Mouse (Mus musculus) neural tube, embryonic 11.5 days (tissue): ENCODE measurements around the gene Robo3. TPM values are rescaled to one million over a fixed set of nuclear protein-coding genes. Genes with fewer than 3 reads are reported as not detected.

Experiments
- ATAC-seq: fragments of 200-750 bp; cut with Nextera tagmentation; 2 replicates; pipeline ENCODE4 v1.8.0; 2017; ENCODE audit warnings: moderate number of reproducible peaks, mild to moderate bottlenecking, moderate TSS enrichment, moderate library complexity; ENCODE audit not compliant: insufficient read depth, low FRiP score, low TSS enrichment
- DNase-seq: peaks from one replicate; pipeline ENCODE4 v3.0.0-alpha.2; 2015; ENCODE audit warnings: low spot score
- H3K27ac ChIP-seq: fragments of 300-500 bp; sonication (generic); 2 replicates; pipeline ENCODE4 v1.5.1; 2014; ENCODE audit warnings: low read depth, mild to moderate bottlenecking, low read length
- H3K27me3 ChIP-seq: fragments of 300-500 bp; sonication (generic); 2 replicates; pipeline ENCODE4 v1.6.1; 2014; ENCODE audit warnings: mild to moderate bottlenecking, low read length, mixed read lengths; ENCODE audit not compliant: control insufficient read depth, insufficient read depth
- H3K36me3 ChIP-seq: fragments of 300-500 bp; sonication (generic); 2 replicates; pipeline ENCODE4 v1.6.1; 2014; ENCODE audit warnings: mild to moderate bottlenecking, low read length, moderate library complexity, mixed read lengths; ENCODE audit not compliant: control insufficient read depth, insufficient read depth
- H3K4me1 ChIP-seq: fragments of 300-500 bp; sonication (generic); 2 replicates; pipeline ENCODE4 v1.6.1; 2014; ENCODE audit warnings: low read length, mixed read lengths; ENCODE audit not compliant: control insufficient read depth, insufficient read depth
- H3K4me2 ChIP-seq: fragments of 300-500 bp; sonication (generic); 2 replicates; pipeline ENCODE4 v1.6.1; 2014; ENCODE audit warnings: low read depth, mild to moderate bottlenecking, moderate library complexity
- H3K4me3 ChIP-seq: fragments of 300-500 bp; sonication (generic); 2 replicates; pipeline ENCODE4 v1.5.1; 2014; ENCODE audit warnings: low read depth, low read length
- H3K9ac ChIP-seq: fragments of 300-500 bp; sonication (generic); 2 replicates; pipeline ENCODE4 v1.6.1; 2014; ENCODE audit warnings: mild to moderate bottlenecking, low read length
- H3K9me3 ChIP-seq: fragments of 300-500 bp; sonication (generic); 2 replicates; pipeline ENCODE4 v1.6.1; 2016; ENCODE audit warnings: low read length; ENCODE audit not compliant: control insufficient read depth
- WGBS: fragments of 180-500 bp; shearing (Covaris S2); extraction: QIAGEN DNeasy Blood & Tissue Kit; methylation state at CpG from one replicate; pipeline ENCODE4 v1.1.7; 2014; 5-methylcytosine and 5-hydroxymethylcytosine counted together
- polyA plus RNA-seq: library from polyadenylated mRNA; unstranded; fragments of >200 nt; fragmentation: Nextera tagmentation; extraction: Ambion mirVana; gene quantifications from 2 replicates; pipeline ENCODE4 v1.2.1, GENCODE M21; 2014

Robo3 gene
- polyA plus RNA-seq, 1 experiment from 2014 or later: 89.9 TPM

DNA sequence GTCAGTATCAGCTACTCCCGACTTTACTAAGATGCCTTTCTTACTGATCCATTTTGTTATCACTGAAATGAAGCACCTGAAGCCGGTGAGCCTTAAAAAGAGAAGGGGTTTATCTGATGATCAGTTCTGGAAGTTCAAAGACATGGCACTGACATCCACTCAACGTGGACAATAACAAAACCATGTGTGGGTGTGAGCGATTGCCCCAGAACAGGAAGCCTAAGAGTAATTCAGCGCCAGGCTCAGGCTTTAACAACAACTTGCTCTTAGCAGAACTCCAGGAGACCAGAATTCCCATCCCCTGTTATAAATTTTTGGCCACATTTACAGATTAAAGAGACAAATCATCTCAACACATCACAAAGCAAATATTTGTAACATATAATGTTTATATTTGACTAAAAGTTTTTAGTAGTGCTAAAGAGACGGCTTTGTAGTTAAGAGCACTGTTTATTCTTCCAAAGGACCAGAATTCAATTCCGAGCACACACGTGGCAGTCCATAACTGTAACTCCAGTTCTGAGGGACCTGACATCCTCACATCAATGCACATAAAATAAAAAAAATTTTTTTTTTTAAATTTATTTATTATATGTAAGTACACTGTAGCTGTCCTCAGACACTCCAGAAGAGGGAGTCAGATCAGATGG is 39.4 kb downstream of the Robo3 start:
- Histone ChIP-seq H3K9me3 (no peaks in the 10 kb centered on the region), H3K27me3 (no peaks in the 10 kb centered on the region), H3K4me3 (no peak overlapping the region), H3K27ac (no peak overlapping the region), H3K9ac (no peak overlapping the region), H3K4me1 (no peaks in the 10 kb centered on the region), H3K36me3 (no peaks in the 10 kb centered on the region), H3K4me2 (no peak overlapping the region)
- DNase-seq (no peak), ATAC-seq (no peak)
- WGBS: 76% methylated on average over 8 of the region's 8 CpGs

DNA sequence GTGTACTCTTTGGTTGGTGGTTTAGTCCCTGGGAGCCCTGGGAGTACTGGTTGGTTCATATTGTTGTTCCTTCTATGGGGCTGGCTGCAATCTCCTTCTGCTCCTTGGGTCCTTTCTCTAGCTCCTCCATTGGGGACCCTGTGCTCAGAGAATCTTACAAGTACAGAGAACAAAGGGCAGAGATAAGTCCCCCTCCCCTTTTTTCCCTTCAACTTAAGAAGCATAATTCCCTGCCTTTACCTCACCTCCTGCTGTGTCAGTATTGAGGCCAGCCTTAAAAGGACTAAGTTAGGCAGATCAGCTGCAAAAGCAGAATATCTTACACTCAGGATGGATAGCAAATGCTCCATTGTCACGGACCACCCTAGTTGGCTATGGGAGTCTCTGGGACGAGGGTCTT is 41.0 kb downstream of the Robo3 start:
- H3K4me3 ChIP-seq: no peak overlapping the region
- no peak overlapping the region for H3K4me2 ChIP-seq
- no peak overlapping the region for H3K27ac ChIP-seq
- no peaks in the 10 kb centered on the region for H3K4me1 ChIP-seq
- H3K9ac ChIP-seq: no peak overlapping the region
- ATAC-seq: no peak
- no peaks in the 10 kb centered on the region for H3K27me3 ChIP-seq
- DNase-seq: no peak
- 82% methylated on average over 2 of the region's 2 CpGs for WGBS
- no peaks in the 10 kb centered on the region for H3K36me3 ChIP-seq
- no peaks in the 10 kb centered on the region for H3K9me3 ChIP-seq

DNA sequence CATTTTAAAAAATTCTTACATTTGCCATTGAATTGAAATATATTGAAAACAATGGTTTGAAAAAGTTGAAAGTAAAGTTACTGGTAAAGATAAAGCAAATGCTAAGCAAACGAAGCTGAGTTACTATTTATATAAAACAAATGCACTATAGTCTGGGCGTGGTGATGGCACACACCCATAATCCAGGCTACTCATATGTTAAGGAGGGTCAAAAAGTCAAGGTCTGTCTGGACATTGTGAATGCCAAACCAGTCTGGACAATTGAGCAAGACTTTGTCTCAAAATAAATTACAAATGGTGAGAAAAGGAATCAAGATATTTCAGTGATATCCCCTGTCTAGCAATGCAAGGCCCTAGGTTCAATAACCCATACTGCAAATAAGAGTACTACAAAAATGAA is 42.2 kb downstream of the Robo3 start:
- H3K27ac ChIP-seq: no peak overlapping the region
- no peak overlapping the region for H3K4me3 ChIP-seq
- H3K4me1 ChIP-seq: no peaks in the 10 kb centered on the region
- WGBS: 70% methylated on average over 2 of the region's 2 CpGs
- H3K27me3 ChIP-seq: no peaks in the 10 kb centered on the region
- DNase-seq: no peak
- no peak overlapping the region for H3K9ac ChIP-seq
- ATAC-seq: no peak
- no peaks in the 10 kb centered on the region for H3K36me3 ChIP-seq
- H3K4me2 ChIP-seq: no peak overlapping the region
- no peaks in the 10 kb centered on the region for H3K9me3 ChIP-seq

DNA sequence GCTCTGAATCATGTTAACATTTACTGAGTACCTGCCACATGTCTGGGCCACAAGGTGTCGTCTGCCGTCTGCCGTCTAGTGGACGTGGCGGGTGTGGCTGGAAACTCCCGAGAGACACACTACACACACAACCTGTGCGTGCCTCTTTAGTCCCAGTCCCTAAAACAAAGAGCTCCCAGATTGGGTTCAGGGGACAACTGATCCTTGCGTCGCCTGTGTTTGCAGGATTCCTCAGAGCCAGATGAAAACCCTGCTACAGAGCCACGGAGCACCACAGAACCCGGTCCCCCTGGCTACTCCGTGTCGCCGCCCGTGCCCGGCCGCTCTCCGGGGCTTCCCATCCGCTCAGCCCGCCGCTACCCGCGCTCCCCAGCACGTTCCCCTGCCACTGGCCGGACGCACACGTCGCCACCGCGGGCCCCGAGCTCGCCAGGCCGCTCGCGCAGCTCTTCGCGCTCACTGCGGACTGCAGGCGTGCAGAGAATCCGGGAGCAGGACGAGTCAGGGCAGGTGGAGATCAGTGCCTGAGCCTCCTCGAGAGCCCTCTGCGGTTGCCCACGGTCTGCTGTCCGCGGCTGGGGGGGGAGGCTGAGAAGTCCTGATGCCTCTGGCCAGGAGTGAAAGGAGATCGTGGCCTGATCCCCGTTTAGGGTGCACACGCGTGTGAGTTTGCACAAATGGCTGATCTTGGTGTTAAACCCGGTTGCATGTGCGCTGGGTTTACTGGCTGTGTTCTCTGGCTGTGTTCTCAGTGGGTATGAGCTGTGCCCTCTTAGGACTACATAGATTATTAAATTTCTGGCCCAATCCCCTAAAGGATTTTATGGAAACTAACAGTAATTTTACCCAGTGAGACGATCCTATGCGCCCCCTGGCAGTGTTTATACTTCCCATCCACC is 48.5 kb downstream of the Robo3 start:
- H3K9me3 ChIP-seq: no peaks in the 10 kb centered on the region
- peak overlapping the region; percentile 73 for H3K4me2 ChIP-seq
- peak overlapping the region; percentile 32 for H3K4me3 ChIP-seq
- peak overlapping the region; percentile 47 for H3K9ac ChIP-seq
- no peaks in the 10 kb centered on the region for H3K36me3 ChIP-seq
- H3K27me3 ChIP-seq: no peaks in the 10 kb centered on the region
- no peaks in the 10 kb centered on the region for H3K4me1 ChIP-seq
- peak; percentile 71 for DNase-seq
- ATAC-seq: peak; percentile 72
- WGBS: 10% methylated on average over 51 of the region's 54 CpGs
- H3K27ac ChIP-seq: no peak overlapping the region

DNA sequence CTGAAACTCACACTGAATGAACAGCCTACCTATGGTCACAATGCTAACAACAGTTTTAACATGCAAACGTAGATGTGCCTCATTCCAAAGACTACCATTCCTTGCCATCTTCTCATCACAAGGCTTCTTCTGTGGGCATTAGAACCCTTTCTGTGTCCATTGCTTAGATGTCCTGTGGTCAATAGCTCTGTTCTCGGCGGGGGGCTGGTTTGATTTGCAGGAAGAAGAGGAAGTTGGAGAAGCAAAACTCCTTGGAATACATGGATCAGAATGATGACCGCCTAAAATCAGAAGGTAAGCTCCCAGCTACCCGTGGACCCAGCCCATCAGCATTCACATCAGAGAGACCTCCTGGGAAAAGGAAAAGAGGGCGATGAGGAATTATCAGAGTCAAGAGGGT is 49.9 kb downstream of the Robo3 start:
- no peak for ATAC-seq
- Histone ChIP-seq H3K9ac (no peak overlapping the region), H3K9me3 (no peaks in the 10 kb centered on the region), H3K4me2 (no peak overlapping the region), H3K4me1 (no peaks in the 10 kb centered on the region), H3K4me3 (no peak overlapping the region), H3K36me3 (no peaks in the 10 kb centered on the region), H3K27me3 (no peaks in the 10 kb centered on the region), H3K27ac (no peak overlapping the region)
- WGBS: 87% methylated on average over 6 of the region's 6 CpGs
- DNase-seq: no peak

DNA sequence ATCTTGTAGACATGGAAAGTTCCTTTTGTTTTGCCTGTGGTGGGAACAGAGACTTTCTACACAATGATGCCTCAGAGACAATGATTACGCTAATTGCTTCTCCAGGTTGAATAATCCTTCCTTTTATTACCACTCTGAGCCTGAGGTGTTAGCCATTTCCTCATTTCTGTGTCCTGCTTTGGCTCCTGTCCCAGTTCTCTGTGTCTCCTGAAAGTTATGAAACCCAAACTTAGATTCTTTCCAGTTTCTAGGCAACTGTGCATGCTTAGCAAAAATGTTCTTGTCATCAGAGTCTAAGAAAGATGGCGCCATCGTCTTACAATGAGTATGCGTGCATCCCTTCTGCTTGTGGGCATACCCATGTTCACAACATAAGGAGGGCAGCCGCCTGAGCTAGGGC is 57.3 kb downstream of the Robo3 start:
- 91% methylated on average over 5 of the region's 5 CpGs for WGBS
- Histone ChIP-seq H3K4me2 (no peak overlapping the region), H3K4me1 (no peaks in the 10 kb centered on the region), H3K36me3 (no peaks in the 10 kb centered on the region), H3K27ac (no peak overlapping the region), H3K27me3 (no peaks in the 10 kb centered on the region), H3K4me3 (no peak overlapping the region), H3K9ac (no peak overlapping the region), H3K9me3 (no peaks in the 10 kb centered on the region)
- no peak for ATAC-seq
- DNase-seq: no peak

DNA sequence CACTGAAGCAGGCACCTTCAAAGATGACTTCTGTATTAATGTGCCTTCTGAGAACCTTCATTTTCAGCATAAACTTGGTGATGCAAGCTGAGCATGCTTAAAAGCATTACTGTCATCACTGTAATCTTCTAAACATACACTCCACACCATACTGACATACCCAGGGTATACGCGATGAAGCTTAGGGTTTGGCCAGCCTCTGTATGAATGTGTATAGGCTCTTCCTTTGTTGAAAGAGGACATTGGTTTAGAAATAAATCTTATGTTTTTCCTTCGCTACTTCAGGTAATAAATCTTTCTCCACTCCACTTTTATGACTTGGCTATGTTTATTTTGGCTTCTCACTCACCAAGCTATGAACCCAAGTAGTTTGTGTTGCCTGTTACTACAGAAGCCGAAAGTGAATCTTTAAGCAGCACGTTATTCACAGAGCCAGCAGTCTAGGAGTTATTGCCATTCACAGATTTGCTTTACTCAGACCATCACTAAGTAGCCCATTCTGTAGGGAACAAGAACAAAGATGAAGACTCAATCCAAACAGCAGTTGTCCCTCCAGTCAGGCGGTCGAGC is 61.7 kb downstream of the Robo3 start:
- WGBS: 70% methylated on average over 7 of the region's 7 CpGs
- DNase-seq (no peak), ATAC-seq (no peak)
- Histone ChIP-seq H3K27ac (no peak overlapping the region), H3K36me3 (no peaks in the 10 kb centered on the region), H3K4me3 (no peak overlapping the region), H3K4me2 (no peak overlapping the region), H3K9ac (no peak overlapping the region), H3K9me3 (no peaks in the 10 kb centered on the region), H3K27me3 (no peaks in the 10 kb centered on the region), H3K4me1 (no peaks in the 10 kb centered on the region)

DNA sequence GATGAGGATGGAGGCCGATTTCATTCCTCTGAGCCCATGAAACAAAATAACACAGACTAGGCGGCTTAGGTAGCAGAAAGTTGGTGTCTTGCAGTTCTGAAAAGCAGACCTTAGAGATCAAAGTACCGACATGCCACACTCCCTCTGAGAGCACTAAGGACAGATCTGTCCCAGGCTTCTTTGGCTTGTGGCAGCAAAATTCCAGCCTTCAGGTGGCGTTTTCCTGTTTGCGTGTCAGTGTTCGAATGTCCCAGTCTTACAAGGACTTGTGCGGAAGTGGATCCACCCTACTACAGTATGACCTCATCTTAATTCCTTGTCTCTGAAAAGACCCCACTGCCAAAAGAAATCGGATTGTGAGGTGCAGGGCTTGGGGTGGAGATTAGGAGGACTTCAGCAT is 64.2 kb downstream of the Robo3 start:
- Histone ChIP-seq H3K9ac (no peak overlapping the region), H3K4me3 (no peak overlapping the region), H3K9me3 (no peaks in the 10 kb centered on the region), H3K36me3 (no peaks in the 10 kb centered on the region), H3K4me1 (no peaks in the 10 kb centered on the region), H3K4me2 (no peak overlapping the region), H3K27ac (no peak overlapping the region), H3K27me3 (no peaks in the 10 kb centered on the region)
- WGBS: 85% methylated on average over 8 of the region's 8 CpGs
- DNase-seq: no peak
- ATAC-seq: no peak
